Mouse (Mus musculus) heart, postnatal 0 days (tissue): Measurements from ENCODE around the gene Sorcs2. TPM values are rescaled to one million over a fixed set of nuclear protein-coding genes. Genes with fewer than 3 reads are reported as not detected.
A peak's percentile ranks its signal among the peaks of the same experiment; 100 is the strongest.

ENCODE experiments used
- ATAC-seq: fragments of 200-750 bp; cut with Nextera tagmentation; 2 replicates; pipeline ENCODE4 v1.8.0; 2017; ENCODE audit warnings: low read depth, moderate number of reproducible peaks, moderate library complexity; ENCODE audit not compliant: insufficient read depth
- DNase-seq: peaks from one replicate; pipeline ENCODE4 v3.0.0-alpha.2; 2016; ENCODE audit warnings: low spot score
- H3K27ac ChIP-seq: fragments of 300-500 bp; sonication (generic); 2 replicates; pipeline ENCODE4 v1.5.1; 2014; ENCODE audit warnings: low read depth, mild to moderate bottlenecking
- H3K27me3 ChIP-seq: fragments of 300-500 bp; sonication (generic); 2 replicates; pipeline ENCODE4 v1.6.1; 2014; ENCODE audit warnings: low read length, mixed read lengths; ENCODE audit not compliant: control insufficient read depth, insufficient read depth
- H3K36me3 ChIP-seq: fragments of 300-500 bp; sonication (generic); replicated peaks from 2 replicates; pipeline ENCODE4 v1.6.1; 2014; ENCODE audit warnings: low read length, mixed read lengths; ENCODE audit not compliant: control insufficient read depth, insufficient read depth
- H3K4me1 ChIP-seq: fragments of 300-500 bp; sonication (generic); 2 replicates; pipeline ENCODE4 v1.6.1; 2014; ENCODE audit warnings: antibody characterized with exemption; ENCODE audit not compliant: control insufficient read depth, insufficient read depth
- H3K4me2 ChIP-seq: fragments of 300-500 bp; sonication (generic); 2 replicates; pipeline ENCODE4 v1.6.1; 2014; ENCODE audit warnings: low read depth, mild to moderate bottlenecking, low read length, moderate library complexity
- H3K4me3 ChIP-seq: fragments of 300-500 bp; sonication (generic); 2 replicates; pipeline ENCODE4 v1.5.1; 2014; ENCODE audit warnings: low read depth, low read length
- H3K9ac ChIP-seq: fragments of 300-500 bp; sonication (generic); replicated peaks from 2 replicates; pipeline ENCODE4 v1.6.1; 2014; ENCODE audit warnings: low read depth, low read length, mixed read lengths
- H3K9me3 ChIP-seq: fragments of 300-500 bp; sonication (generic); replicated peaks from 2 replicates; pipeline ENCODE4 v1.6.1; 2016; ENCODE audit warnings: low read length; ENCODE audit not compliant: control insufficient read depth
- CTCF ChIP-seq: IDR thresholded peaks from 2 replicates; pipeline ENCODE4 v1.5.1; 2016; ENCODE audit warnings: antibody characterized with exemption, control low read depth, low read depth
- EP300 ChIP-seq: IDR thresholded peaks from 2 replicates; pipeline ENCODE4 v1.6.1; 2016; ENCODE audit warnings: antibody characterized with exemption, low read depth
- WGBS: fragments of 180-500 bp; shearing (Covaris S2); extraction: QIAGEN DNeasy Blood & Tissue Kit; methylation state at CpG from one replicate; pipeline ENCODE4 v1.1.7; 2014; 5-methylcytosine and 5-hydroxymethylcytosine counted together
- polyA plus RNA-seq: library from polyadenylated mRNA; unstranded; fragments of >200 nt; fragmentation: Nextera tagmentation; extraction: Ambion mirVana; gene quantifications from 2 replicates; pipeline ENCODE4 v1.2.1, GENCODE M21; 2015
- total RNA-seq: library from RNA; depleted of rRNA; stranded (reverse); fragments of >200 nt; gene quantifications from 2 replicates; pipeline ENCODE4 v1.2.3, GENCODE M21; 2014; ENCODE audit warnings: low replicate concordance

Sorcs2 gene
- total and polyA plus RNA-seq, 2 experiments from 2014 or later: 3.7 to 32.6 TPM

DNA sequence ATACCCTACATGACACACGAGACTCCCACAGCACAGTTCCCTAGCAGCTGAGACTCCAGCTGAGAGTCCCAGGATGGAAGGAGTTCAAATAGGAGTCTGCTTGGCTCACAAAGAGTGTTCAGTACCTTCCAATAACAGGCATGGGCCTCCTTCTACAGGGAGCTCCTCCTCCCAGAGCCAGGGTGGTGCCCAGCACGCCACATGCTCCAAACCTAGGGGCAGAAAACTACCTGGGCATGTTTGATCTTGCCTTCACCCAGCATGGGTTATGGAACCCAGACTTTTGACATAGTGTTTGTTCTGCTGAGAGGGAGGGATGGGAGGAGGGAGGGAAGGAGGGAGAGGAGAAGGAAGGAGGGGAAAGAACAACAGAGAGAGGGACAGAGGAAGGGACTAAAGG, 62.3 kb downstream of the Sorcs2 start:
- DNase-seq: no peak
- ATAC-seq: no peak
- no peak overlapping the region for H3K4me2 ChIP-seq
- H3K27me3 ChIP-seq: no peaks in the 10 kb centered on the region
- no peak overlapping the region for H3K9ac ChIP-seq
- WGBS: 84% methylated on average over 2 of the region's 2 CpGs
- H3K4me3 ChIP-seq: no peak overlapping the region
- no peak for TF ChIP-seq EP300
- no peak for TF ChIP-seq CTCF
- no peaks in the 10 kb centered on the region for H3K36me3 ChIP-seq
- no peaks in the 10 kb centered on the region for H3K9me3 ChIP-seq
- peaks cover 5% of the 10 kb centered on the region; the same call in 1 of the 2 replicates for H3K4me1 ChIP-seq
- no peak overlapping the region for H3K27ac ChIP-seq

- H3K27ac ChIP-seq: no peak overlapping the region
- no peak overlapping the region for H3K4me3 ChIP-seq
- H3K9ac ChIP-seq: no peak overlapping the region
- TF ChIP-seq CTCF (no peak), EP300 (no peak)
- H3K27me3 ChIP-seq: no peaks in the 10 kb centered on the region
- DNase-seq (no peak), ATAC-seq (no peak)
- H3K36me3 ChIP-seq: no peaks in the 10 kb centered on the region
- peaks cover 5% of the 10 kb centered on the region; the same call in 1 of the 2 replicates for H3K4me1 ChIP-seq
- H3K9me3 ChIP-seq: no peaks in the 10 kb centered on the region
- no peak overlapping the region for H3K4me2 ChIP-seq
- WGBS: 77% methylated on average over 7 of the region's 7 CpGs
These were observed 63.7 kb downstream of the Sorcs2 start for GRCm38 (mm10) chr5:36334227-36334626.

DNA sequence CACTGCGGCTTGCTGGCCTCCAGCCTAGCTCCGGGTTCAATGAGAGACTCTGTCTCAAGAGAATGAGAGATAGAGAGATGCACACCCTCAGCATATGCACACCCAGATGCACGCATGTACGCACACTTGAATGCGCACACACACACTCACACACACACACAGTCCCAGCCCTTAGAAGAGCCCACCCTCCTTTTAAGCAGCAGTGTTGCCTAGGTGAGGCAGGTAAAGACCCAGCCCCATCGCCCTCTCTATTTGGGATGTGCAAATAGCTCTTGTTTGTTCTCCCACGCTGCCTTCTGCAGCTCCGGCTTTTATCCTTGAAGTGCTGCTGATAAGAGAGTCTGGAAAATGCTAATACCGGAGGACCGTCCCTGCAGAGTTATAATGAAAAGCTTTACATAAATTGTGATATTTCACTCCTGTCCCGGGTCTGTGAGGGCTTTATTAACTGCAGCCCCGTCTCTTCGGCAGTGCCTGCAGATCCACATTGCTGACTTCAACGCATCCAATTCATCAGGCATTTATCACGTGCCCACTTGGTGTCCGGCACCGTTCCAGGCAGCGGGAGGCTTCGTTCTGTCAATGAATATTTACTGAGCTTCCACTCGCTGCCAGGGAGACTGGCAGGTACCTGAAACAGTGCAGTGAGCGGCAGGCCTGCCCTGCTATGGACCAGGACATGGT, 67.3 kb downstream of the Sorcs2 start:
- H3K4me3 ChIP-seq: no peak overlapping the region
- H3K4me2 ChIP-seq: no peak overlapping the region
- H3K27me3 ChIP-seq: no peaks in the 10 kb centered on the region
- peaks cover 5% of the 10 kb centered on the region for H3K4me1 ChIP-seq
- no peak for DNase-seq
- 44% methylated on average over 21 of the region's 21 CpGs for WGBS
- TF ChIP-seq EP300 (no peak), CTCF (no peak)
- no peaks in the 10 kb centered on the region for H3K36me3 ChIP-seq
- ATAC-seq: no peak
- H3K27ac ChIP-seq: no peak overlapping the region
- H3K9ac ChIP-seq: no peak overlapping the region
- no peaks in the 10 kb centered on the region for H3K9me3 ChIP-seq

DNA sequence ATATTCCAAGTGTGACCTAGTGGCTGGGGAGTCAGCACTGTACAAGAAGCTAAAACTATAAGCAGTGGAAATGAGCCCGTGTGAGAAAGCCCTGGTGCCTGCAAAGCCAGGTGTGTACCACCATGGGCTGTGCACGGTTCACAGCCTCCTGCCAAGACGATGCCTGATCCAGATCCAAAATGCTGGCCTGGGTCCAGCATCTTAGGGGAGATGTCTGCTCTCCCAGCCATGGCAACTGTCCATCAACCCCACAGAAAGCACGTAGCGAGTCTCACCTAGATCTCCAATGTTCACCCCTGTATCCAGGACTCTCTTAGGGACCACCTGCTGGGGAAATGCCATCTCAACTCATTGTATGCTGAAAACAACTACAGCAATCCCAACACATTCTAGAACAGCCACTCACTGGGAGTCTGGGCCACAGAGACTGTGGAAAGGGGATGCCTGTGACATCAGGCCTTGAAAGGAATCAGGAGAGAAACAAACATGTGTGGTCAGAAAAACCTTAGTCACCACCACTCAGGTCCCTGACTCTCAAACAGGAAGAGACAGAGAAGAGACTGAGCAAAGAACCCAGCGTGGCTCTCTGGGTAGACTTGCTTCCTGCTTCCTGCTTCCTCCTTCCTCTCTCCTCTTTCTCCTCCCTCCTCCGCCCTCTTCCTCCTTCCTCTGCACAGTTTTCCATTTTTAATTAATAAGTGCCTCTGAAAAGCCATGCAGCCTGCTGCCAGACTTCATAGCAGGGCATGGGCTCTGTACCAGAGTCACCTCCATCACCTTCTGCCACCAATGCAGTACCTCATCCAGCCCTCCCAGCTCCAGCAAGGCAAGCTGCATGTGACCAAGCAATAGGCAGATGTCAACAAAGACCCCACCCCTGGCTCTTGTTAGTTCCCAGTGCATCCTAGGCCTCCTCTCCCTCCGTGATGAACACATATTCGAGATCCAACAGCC, 71.6 kb downstream of the Sorcs2 start:
- TF ChIP-seq CTCF (no peak), EP300 (no peak)
- no peak overlapping the region for H3K4me3 ChIP-seq
- H3K27me3 ChIP-seq: no peaks in the 10 kb centered on the region
- no peaks in the 10 kb centered on the region for H3K36me3 ChIP-seq
- H3K4me1 ChIP-seq: peaks cover 5% of the 10 kb centered on the region
- WGBS: 78% methylated on average over 9 of the region's 9 CpGs
- DNase-seq (no peak), ATAC-seq (no peak)
- no peak overlapping the region for H3K4me2 ChIP-seq
- no peak overlapping the region for H3K27ac ChIP-seq
- H3K9me3 ChIP-seq: no peaks in the 10 kb centered on the region
- no peak overlapping the region for H3K9ac ChIP-seq

- no peak overlapping the region for H3K27ac ChIP-seq
- DNase-seq (peak; percentile 37), ATAC-seq (peak; percentile 49)
- TF ChIP-seq EP300 (no peak), CTCF (no peak)
- no peaks in the 10 kb centered on the region; the same call in 1 of the 2 replicates for H3K4me1 ChIP-seq
- H3K27me3 ChIP-seq: no peaks in the 10 kb centered on the region
- no peak overlapping the region for H3K4me3 ChIP-seq
- H3K9me3 ChIP-seq: no peaks in the 10 kb centered on the region
- H3K36me3 ChIP-seq: no peaks in the 10 kb centered on the region
- H3K4me2 ChIP-seq: no peak overlapping the region
- 34% methylated on average over 9 of the region's 9 CpGs for WGBS
- no peak overlapping the region for H3K9ac ChIP-seq
These were observed 73.8 kb downstream of the Sorcs2 start for GRCm38 (mm10) chr5:36324140-36324572.
